Mouse (Mus musculus) heart, embryonic 14.5 days (tissue): ENCODE results near the gene Igdcc3. TPM values are rescaled to one million over a fixed set of nuclear protein-coding genes. Genes with fewer than 3 reads are reported as not detected.

Source experiments
- ATAC-seq: fragments of 200-750 bp; cut with Nextera tagmentation; 2 replicates; pipeline ENCODE4 v1.8.0; 2017; ENCODE audit warnings: low read depth, moderate TSS enrichment; ENCODE audit not compliant: insufficient number of reproducible peaks, insufficient read depth, low FRiP score
- H3K27ac ChIP-seq, 2 experiments: fragments of 200-500 bp in 1 of 2; fragments of 300-500 bp in 1 of 2; sonication (generic) in 1 of 2; replicated peaks in 1 of 2; 2 replicates each; pipeline ENCODE4 v1.5.1; 2012 to 2014; ENCODE audit warnings: low read depth in 2 of 2, low read length in 2 of 2, control low read depth in 1 of 2, mild to moderate bottlenecking in 1 of 2, mixed read lengths in 1 of 2; ENCODE audit not compliant: control insufficient read depth in 1 of 2, insufficient read depth in 1 of 2
- H3K27me3 ChIP-seq: fragments of 300-500 bp; sonication (generic); 2 replicates; pipeline ENCODE4 v1.6.1; 2014; ENCODE audit warnings: mild to moderate bottlenecking, low read length, control low read depth; ENCODE audit not compliant: control insufficient read depth, insufficient read depth
- H3K36me3 ChIP-seq: fragments of 300-500 bp; sonication (generic); 2 replicates; pipeline ENCODE4 v1.6.1; 2014; ENCODE audit warnings: mild to moderate bottlenecking, control low read depth, low read length, mixed read lengths; ENCODE audit not compliant: control insufficient read depth, insufficient read depth
- H3K4me1 ChIP-seq, 2 experiments: fragments of 200-500 bp in 1 of 2; fragments of 300-500 bp in 1 of 2; sonication (generic) in 1 of 2; 2 replicates each; pipeline ENCODE4 v1.6.1; 2012 to 2014; ENCODE audit warnings: low read length in 2 of 2, control low read depth in 1 of 2, mixed read lengths in 1 of 2; ENCODE audit not compliant: control insufficient read depth in 2 of 2, insufficient read depth in 2 of 2
- H3K4me2 ChIP-seq: fragments of 300-500 bp; sonication (generic); 2 replicates; pipeline ENCODE4 v1.6.1; 2014; ENCODE audit warnings: mild to moderate bottlenecking, low read length
- H3K4me3 ChIP-seq, 2 experiments: fragments of 200-500 bp in 1 of 2; fragments of 300-500 bp in 1 of 2; sonication (generic) in 1 of 2; 2 replicates each; pipeline ENCODE4 v1.5.1; 2012 to 2014; ENCODE audit warnings: low read length in 2 of 2, mild to moderate bottlenecking in 2 of 2, control low read depth in 1 of 2, low read depth in 1 of 2, moderate library complexity in 1 of 2; ENCODE audit not compliant: control insufficient read depth in 1 of 2, insufficient read depth in 1 of 2
- H3K9ac ChIP-seq: fragments of 300-500 bp; sonication (generic); 2 replicates; pipeline ENCODE4 v1.6.1; 2014; ENCODE audit warnings: mild to moderate bottlenecking, low read length
- H3K9me3 ChIP-seq: fragments of 300-500 bp; sonication (generic); 2 replicates; pipeline ENCODE4 v1.6.1; 2016; ENCODE audit warnings: low read length, control low read depth; ENCODE audit not compliant: control insufficient read depth
- WGBS: fragments of 180-500 bp; shearing (Covaris S2); extraction: QIAGEN DNeasy Blood & Tissue Kit; methylation state at CpG from one replicate; pipeline ENCODE4 v1.1.7; 2014; 5-methylcytosine and 5-hydroxymethylcytosine counted together
- polyA plus RNA-seq: library from polyadenylated mRNA; unstranded; fragments of >200 nt; fragmentation: Nextera tagmentation; extraction: Ambion mirVana; gene quantifications from 2 replicates; pipeline ENCODE4 v1.2.1, GENCODE M21; 2014

Gene Igdcc3
- polyA plus RNA-seq, 1 experiment from 2014 or later = 0.36 TPM

DNA sequence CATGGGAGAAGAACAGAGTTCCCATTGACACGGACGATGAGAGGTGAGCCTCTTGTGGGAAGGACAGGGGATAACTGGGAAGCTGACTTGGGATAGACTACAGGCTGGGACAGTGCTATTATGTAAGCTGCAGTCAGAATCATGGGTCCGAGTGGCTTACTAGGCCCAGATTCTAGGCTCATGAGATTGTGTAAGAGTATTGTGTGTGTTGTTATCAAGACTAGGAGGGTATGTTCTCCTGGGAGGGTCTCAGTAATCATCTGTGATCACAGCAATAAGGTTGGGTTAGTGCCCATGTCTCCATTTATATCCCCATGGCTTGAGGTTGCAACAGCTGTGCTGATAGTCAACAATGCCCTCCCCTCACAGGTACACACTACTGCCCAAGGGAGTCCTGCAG is 36.5 kb downstream of the Igdcc3 start:
- Histone ChIP-seq H3K9me3 (no peaks in the 10 kb centered on the region), H3K4me1 (peaks cover 19 to 25% of the 10 kb centered on the region in 2 experiments), H3K36me3 (no peaks in the 10 kb centered on the region), H3K27me3 (peaks cover 12% of the 10 kb centered on the region; the same call in 1 of the 2 replicates), H3K4me2 (no peak overlapping the region), H3K4me3 (no peak overlapping the region), H3K27ac (no peak overlapping the region), H3K9ac (no peak overlapping the region)
- 74% methylated on average over 3 of the region's 3 CpGs for whole genome bisulfite sequencing
- no peak for ATAC-seq

DNA sequence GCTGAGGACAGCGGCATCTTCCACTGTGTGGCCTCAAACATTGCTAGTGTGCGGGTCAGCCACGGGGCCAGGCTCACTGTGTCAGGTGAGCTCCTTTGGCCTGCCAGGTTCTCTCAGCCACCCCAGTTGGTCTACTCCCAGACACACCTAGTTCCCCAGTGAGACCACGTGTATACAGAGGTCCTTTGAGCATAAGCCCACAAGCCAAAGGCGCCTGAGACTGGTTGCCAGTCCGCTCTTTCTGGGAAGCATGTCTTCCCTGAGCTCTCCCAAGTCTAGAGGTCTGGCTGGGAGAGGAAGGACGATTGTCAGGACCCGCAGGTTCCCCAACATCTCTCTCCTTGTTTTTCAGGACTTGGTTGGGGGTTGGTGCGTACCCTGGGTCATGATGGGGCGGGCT is 36.9 kb downstream of the Igdcc3 start:
- WGBS = 64% methylated on average over 10 of the region's 10 CpGs
- ATAC-seq = no peak
- Histone ChIP-seq H3K9me3 (no peaks in the 10 kb centered on the region), H3K9ac (peak overlapping the region; percentile 57; the same call in 1 of the 2 replicates), H3K36me3 (no peaks in the 10 kb centered on the region), H3K4me1 (peaks cover 19 to 25% of the 10 kb centered on the region in 2 experiments), H3K4me2 (peak overlapping the region; percentile 58; the same call in 1 of the 2 replicates), H3K27me3 (peaks cover 12% of the 10 kb centered on the region; the same call in 1 of the 2 replicates), H3K4me3 (no peak overlapping the region), H3K27ac (no peak overlapping the region)

DNA sequence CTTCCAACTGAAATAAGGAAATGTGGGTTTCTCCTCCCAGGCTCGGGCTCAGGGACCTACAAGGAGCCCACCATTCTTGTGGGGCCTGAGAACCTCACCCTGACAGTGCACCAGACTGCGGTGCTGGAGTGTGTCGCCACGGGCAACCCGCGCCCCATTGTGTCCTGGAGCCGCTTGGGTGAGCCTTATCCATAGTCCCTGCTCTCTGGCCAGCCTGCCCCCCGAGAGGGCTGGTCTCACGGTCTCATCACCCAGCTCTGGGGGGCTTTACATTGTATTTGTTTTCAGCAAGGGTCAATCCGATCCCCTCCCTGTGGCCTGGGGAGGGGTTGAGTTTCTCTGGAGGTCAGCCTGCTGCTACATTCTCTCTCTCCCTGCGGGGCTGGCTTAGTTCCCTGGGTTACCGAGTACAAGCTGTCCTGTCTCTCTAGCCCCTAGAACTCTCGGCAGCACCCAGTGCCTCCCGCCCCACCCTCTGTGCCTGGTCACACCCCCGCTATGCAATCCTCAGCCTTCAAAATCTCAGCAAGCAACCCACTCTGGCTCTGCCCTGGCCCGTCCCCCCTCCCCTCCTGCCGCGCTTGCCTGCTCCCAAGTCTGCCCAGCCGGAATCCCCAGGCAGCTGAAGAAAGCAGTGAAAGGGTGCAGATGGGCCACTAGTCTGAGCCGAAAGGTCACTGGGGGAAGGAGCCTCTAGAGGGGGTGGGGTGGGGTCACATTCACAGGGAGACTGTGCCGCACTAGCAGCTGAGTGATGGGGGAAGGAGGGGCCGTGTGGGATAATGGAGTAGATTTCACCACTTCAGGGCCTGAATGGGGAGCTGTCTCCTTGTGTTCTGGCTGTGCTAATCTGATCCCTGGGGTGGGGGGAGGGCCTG is 37.6 kb downstream of the Igdcc3 start:
- Histone ChIP-seq H3K27me3 (peaks cover 12% of the 10 kb centered on the region; the same call in 1 of the 2 replicates), H3K9ac (peak overlapping the region; percentile 57)

DNA sequence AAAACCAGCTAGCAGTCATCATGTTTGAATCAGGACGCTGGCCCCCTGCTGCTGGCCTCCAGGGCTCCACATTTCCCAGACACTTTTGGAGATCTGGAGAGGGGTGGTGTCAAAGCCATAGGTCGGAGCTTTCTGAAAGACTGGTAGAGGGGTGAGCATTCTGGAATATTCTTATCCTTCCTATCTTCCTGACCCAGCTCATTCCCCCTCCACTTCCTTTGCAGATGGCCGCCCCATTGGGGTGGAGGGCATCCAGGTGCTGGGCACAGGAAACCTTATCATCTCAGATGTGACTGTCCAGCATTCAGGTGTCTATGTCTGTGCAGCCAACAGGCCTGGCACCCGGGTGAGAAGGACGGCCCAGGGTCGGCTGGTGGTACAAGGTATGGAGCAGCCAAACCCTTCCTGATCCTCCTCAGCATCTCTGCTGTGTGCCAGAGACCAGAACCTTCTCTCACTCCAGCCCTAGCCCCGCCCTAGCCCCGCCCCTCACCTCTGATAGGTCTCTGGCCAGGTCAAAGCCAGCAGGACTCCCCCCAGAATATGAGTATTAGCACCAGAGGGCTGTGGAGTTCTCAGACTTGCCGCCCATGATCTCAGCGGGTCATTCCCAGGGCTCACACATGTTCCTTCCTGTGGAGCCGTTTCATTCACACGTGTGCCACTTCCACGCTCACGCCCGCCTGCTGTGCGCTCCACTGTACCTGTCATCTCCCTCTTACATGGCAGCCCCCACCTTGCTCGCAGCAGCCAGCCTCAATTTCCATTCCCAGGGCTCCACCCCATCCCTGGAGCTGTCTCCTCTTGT is 39.0 kb downstream of the Igdcc3 start:
- Histone ChIP-seq H3K27ac (no peak overlapping the region), H3K4me1 (peaks cover 19 to 25% of the 10 kb centered on the region in 2 experiments), H3K4me3 (no peak overlapping the region)

More for the DNA sequence above, 37.6 kb downstream of the Igdcc3 start:
- no peak for ATAC-seq
- Histone ChIP-seq H3K9me3 (no peaks in the 10 kb centered on the region), H3K4me2 (peak overlapping the region; percentile 58), H3K36me3 (no peaks in the 10 kb centered on the region), H3K27ac (no peak overlapping the region), H3K4me1 (peaks cover 19 to 25% of the 10 kb centered on the region in 2 experiments), H3K4me3 (peak overlapping the region; percentile 17 to 19)
- 7% methylated on average over 22 of the region's 22 CpGs for WGBS

DNA sequence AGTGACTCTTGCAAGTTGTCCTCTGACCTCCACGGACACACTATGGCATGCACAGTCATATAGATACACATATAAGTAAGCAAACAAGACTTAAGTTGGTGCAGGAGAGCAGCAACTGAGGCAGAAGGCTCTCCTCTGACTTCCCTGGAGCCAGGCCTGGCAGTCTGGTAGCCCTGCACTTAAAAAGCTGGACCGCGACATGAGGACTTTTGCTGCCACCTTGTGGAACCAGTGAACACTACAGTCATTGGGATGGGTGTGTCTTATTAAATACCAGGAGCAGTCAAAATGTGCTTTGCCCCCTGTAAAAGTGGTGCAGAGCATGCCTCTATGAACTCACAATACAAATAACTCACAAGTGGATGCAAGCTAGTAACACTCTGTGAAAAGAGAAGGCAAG is 47.6 kb downstream of the Igdcc3 start:
- Histone ChIP-seq H3K36me3 (no peaks in the 10 kb centered on the region), H3K27me3 (no peaks in the 10 kb centered on the region), H3K4me3 (no peak overlapping the region), H3K4me2 (no peak overlapping the region), H3K4me1 (peaks cover 7 to 15% of the 10 kb centered on the region in 2 experiments), H3K9ac (no peak overlapping the region), H3K27ac (no peak overlapping the region), H3K9me3 (no peaks in the 10 kb centered on the region)
- 2% methylated on average over 3 of the region's 3 CpGs for WGBS
- ATAC-seq = no peak

More for the DNA sequence above, 39.0 kb downstream of the Igdcc3 start:
- WGBS = 21% methylated on average over 17 of the region's 17 CpGs
- Histone ChIP-seq H3K9ac (no peak overlapping the region), H3K36me3 (no peaks in the 10 kb centered on the region), H3K4me2 (peak overlapping the region; percentile 25), H3K27me3 (peaks cover 12% of the 10 kb centered on the region; the same call in 1 of the 2 replicates), H3K9me3 (no peaks in the 10 kb centered on the region)
- ATAC-seq = no peak

DNA sequence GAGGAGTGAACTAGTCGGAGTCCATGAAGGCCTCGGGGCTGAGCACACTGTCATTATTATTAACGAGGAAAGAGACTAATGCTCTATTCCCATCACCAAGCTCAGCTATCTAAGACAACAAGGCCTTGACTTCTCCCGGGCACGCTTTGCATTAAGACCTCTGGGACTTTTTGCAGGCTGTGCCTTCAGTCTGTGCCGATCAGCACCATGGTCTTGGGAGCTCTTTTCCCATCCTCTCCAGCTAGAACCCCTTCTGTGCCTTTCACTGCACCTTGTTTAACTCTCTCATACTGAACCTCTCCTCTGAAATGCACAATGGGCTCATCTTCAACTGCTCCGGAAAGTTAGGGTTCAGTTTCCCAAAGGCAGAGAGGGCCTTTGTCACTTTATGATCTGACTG is 49.3 kb downstream of the Igdcc3 start:
- Histone ChIP-seq H3K9me3 (no peaks in the 10 kb centered on the region), H3K4me1 (peaks cover 11 to 21% of the 10 kb centered on the region in 2 experiments), H3K4me3 (no peak overlapping the region), H3K27ac (no peak overlapping the region), H3K36me3 (no peaks in the 10 kb centered on the region), H3K27me3 (no peaks in the 10 kb centered on the region), H3K9ac (no peak overlapping the region), H3K4me2 (no peak overlapping the region)
- no peak for ATAC-seq
- 85% methylated on average over 7 of the region's 7 CpGs for WGBS

DNA sequence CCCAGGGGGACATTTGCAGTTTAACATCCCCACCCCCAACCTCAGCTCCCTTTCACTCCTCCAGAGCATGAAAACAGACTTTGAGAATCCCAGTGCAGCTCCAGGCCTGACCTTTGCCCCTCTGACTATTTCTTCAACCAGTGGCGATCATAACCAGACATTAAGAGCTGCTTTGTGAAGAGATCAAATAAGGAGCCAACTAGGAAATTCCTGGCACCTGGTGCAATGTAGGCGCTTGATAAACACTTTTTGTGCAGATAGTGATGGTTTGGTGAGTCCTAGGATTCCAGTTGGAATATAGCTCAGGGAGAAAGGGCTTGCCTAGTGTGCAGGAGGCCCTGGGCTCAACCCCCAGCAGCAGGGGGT is 50.4 kb downstream of the Igdcc3 start:
- Histone ChIP-seq H3K4me2 (no peak overlapping the region), H3K27me3 (no peaks in the 10 kb centered on the region), H3K36me3 (no peaks in the 10 kb centered on the region), H3K9me3 (no peaks in the 10 kb centered on the region), H3K4me3 (no peak overlapping the region), H3K4me1 (peaks cover 19 to 31% of the 10 kb centered on the region in 2 experiments), H3K9ac (no peak overlapping the region), H3K27ac (peak overlapping the region; percentile 46 to 57)
- 49% methylated on average over 2 of the region's 2 CpGs for WGBS
- no peak for ATAC-seq
